Mouse (Mus musculus): ENCODE measurements around the gene Ryr2. TPM values are rescaled to one million over a fixed set of nuclear protein-coding genes. Genes with fewer than 3 reads are reported as not detected.

Gene Ryr2
- polyA plus RNA-seq, 1 experiment from 2014 or later: 7.1 TPM

DNA sequence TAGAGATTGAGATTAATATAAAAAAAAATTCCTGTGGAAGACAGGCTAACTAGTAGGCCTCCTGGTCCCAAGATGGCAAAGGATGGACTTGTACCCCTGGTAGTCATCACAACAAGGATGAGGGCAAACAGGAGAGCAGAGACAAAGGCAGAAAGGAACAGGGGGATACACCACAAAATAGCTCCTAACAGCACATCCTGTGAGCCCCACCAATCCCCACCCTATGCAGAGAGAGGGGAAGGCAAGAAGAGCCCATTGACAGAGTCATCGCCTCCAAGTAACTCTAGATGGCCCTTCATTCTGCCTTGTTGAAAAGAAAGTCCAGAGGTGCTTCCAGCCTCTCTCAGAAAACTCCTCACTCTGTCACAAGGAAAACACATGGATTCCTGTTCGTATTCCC is 586.0 kb downstream of the Ryr2 start:
- no peak overlapping the region for H3K27ac ChIP-seq (replicated peaks)
- no peaks in the 10 kb centered on the region for H3K27me3 ChIP-seq (replicated peaks)
- H3K4me2 ChIP-seq: no peak overlapping the region
- no peaks in the 10 kb centered on the region for H3K9me3 ChIP-seq (replicated peaks)
- no peak overlapping the region for H3K4me3 ChIP-seq (replicated peaks)
- ATAC-seq (ENCODE audit: low FRiP score): no peak
- 90% methylated on average over 2 of the region's 2 CpGs for WGBS
- H3K9ac ChIP-seq (replicated peaks): no peak overlapping the region
- no peaks in the 10 kb centered on the region for H3K36me3 ChIP-seq
- no peaks in the 10 kb centered on the region for H3K4me1 ChIP-seq

DNA sequence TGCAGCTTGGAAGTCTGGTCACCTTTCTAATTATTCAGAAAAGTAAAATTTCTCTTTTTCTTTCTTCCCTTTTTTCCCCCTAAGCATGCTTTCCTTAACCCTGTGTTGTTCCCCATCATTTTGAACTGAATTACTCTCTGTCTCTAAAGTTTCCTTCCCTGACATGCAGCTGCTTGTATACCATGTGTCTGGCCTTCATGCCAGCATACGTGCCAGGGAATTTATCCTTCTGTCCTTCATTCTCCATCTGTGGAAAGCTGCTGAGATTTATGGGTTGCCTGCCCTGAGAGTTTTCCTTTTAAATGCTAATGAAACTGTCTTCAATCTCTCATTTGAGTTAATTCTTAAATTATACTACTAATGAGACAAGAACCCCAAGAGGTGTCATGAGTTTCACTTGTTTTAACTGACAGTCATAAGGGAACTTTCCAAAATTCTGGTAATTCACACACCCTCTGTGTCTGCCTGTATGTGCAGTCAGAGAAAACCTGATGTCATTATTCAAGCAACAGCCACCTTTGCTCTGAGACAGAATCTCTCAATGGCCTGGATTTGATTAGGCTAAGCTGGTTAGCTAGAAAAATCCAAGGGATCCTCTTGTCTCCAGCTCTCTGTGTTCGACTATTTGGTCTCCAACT is 595.1 kb downstream of the Ryr2 start:
- no peak for ATAC-seq (ENCODE audit: low FRiP score)
- 59% methylated on average over 2 of the region's 2 CpGs for WGBS
- Histone ChIP-seq H3K4me3 (replicated peaks) (no peak overlapping the region), H3K9me3 (replicated peaks) (no peaks in the 10 kb centered on the region), H3K4me1 (no peaks in the 10 kb centered on the region), H3K27me3 (replicated peaks) (no peaks in the 10 kb centered on the region), H3K36me3 (no peaks in the 10 kb centered on the region), H3K9ac (replicated peaks) (no peak overlapping the region), H3K27ac (replicated peaks) (no peak overlapping the region), H3K4me2 (no peak overlapping the region)

Other genes starting within 250 kb of the Ryr2 start
- 3.9 and 6.0 TPM in 2 replicates for gene Mtr, start 151.2 kb upstream of the Ryr2 start, polyA plus RNA-seq (2015; fragmentation: Nextera tagmentation; extraction: Ambion mirVana)
- 13.5 and 22.6 TPM in 2 replicates for gene Actn2, start 233.8 kb upstream of the Ryr2 start, polyA plus RNA-seq (2015; fragmentation: Nextera tagmentation; extraction: Ambion mirVana)